Mouse (Mus musculus) heart, embryonic 14.5 days (tissue): ENCODE measurements at regions not wholly inside any gene's neighbourhood (a gene's known extent, or its start where the extent isn't known, plus 50 kb on each side); places are given as distances from the start of the nearest gene placed in this dataset.

Source experiments
- ATAC-seq: fragments of 200-750 bp; cut with Nextera tagmentation; 2 replicates; pipeline ENCODE4 v1.8.0; 2017; ENCODE audit warnings: low read depth, moderate TSS enrichment; ENCODE audit not compliant: insufficient number of reproducible peaks, insufficient read depth, low FRiP score
- H3K27ac ChIP-seq, 2 experiments: fragments of 200-500 bp in 1 of 2; fragments of 300-500 bp in 1 of 2; sonication (generic) in 1 of 2; replicated peaks in 1 of 2; 2 replicates each; pipeline ENCODE4 v1.5.1; 2012 to 2014; ENCODE audit warnings: low read depth in 2 of 2, low read length in 2 of 2, control low read depth in 1 of 2, mild to moderate bottlenecking in 1 of 2, mixed read lengths in 1 of 2; ENCODE audit not compliant: control insufficient read depth in 1 of 2, insufficient read depth in 1 of 2
- H3K27me3 ChIP-seq: fragments of 300-500 bp; sonication (generic); 2 replicates; pipeline ENCODE4 v1.6.1; 2014; ENCODE audit warnings: mild to moderate bottlenecking, low read length, control low read depth; ENCODE audit not compliant: control insufficient read depth, insufficient read depth
- H3K36me3 ChIP-seq: fragments of 300-500 bp; sonication (generic); 2 replicates; pipeline ENCODE4 v1.6.1; 2014; ENCODE audit warnings: mild to moderate bottlenecking, control low read depth, low read length, mixed read lengths; ENCODE audit not compliant: control insufficient read depth, insufficient read depth
- H3K4me1 ChIP-seq, 2 experiments: fragments of 200-500 bp in 1 of 2; fragments of 300-500 bp in 1 of 2; sonication (generic) in 1 of 2; 2 replicates each; pipeline ENCODE4 v1.6.1; 2012 to 2014; ENCODE audit warnings: low read length in 2 of 2, control low read depth in 1 of 2, mixed read lengths in 1 of 2; ENCODE audit not compliant: control insufficient read depth in 2 of 2, insufficient read depth in 2 of 2
- H3K4me2 ChIP-seq: fragments of 300-500 bp; sonication (generic); 2 replicates; pipeline ENCODE4 v1.6.1; 2014; ENCODE audit warnings: mild to moderate bottlenecking, low read length
- H3K4me3 ChIP-seq, 2 experiments: fragments of 200-500 bp in 1 of 2; fragments of 300-500 bp in 1 of 2; sonication (generic) in 1 of 2; 2 replicates each; pipeline ENCODE4 v1.5.1; 2012 to 2014; ENCODE audit warnings: low read length in 2 of 2, mild to moderate bottlenecking in 2 of 2, control low read depth in 1 of 2, low read depth in 1 of 2, moderate library complexity in 1 of 2; ENCODE audit not compliant: control insufficient read depth in 1 of 2, insufficient read depth in 1 of 2
- H3K9ac ChIP-seq: fragments of 300-500 bp; sonication (generic); 2 replicates; pipeline ENCODE4 v1.6.1; 2014; ENCODE audit warnings: mild to moderate bottlenecking, low read length
- H3K9me3 ChIP-seq: fragments of 300-500 bp; sonication (generic); 2 replicates; pipeline ENCODE4 v1.6.1; 2016; ENCODE audit warnings: low read length, control low read depth; ENCODE audit not compliant: control insufficient read depth
- WGBS: fragments of 180-500 bp; shearing (Covaris S2); extraction: QIAGEN DNeasy Blood & Tissue Kit; methylation state at CpG from one replicate; pipeline ENCODE4 v1.1.7; 2014; 5-methylcytosine and 5-hydroxymethylcytosine counted together

GRCm38 (mm10) chr15:59905832-59906797, 110.3 kb downstream of the 4933412E24Rik start:
- Histone ChIP-seq H3K4me3 (no peak overlapping the region), H3K27ac (no peak overlapping the region), H3K4me2 (no peak overlapping the region), H3K4me1 (no peaks in the 10 kb centered on the region), H3K36me3 (no peaks in the 10 kb centered on the region), H3K9ac (no peak overlapping the region), H3K27me3 (no peaks in the 10 kb centered on the region), H3K9me3 (no peaks in the 10 kb centered on the region)
- WGBS: 77% methylated on average over 9 of the region's 9 CpGs
- no peak for ATAC-seq

- Histone ChIP-seq H3K9me3 (no peaks in the 10 kb centered on the region), H3K4me3 (no peak overlapping the region), H3K4me2 (no peak overlapping the region), H3K27ac (no peak overlapping the region), H3K27me3 (no peaks in the 10 kb centered on the region), H3K4me1 (no peaks in the 10 kb centered on the region), H3K36me3 (no peaks in the 10 kb centered on the region), H3K9ac (no peak overlapping the region)
- 26% methylated on average over 5 of the region's 5 CpGs for WGBS
- no peak for ATAC-seq
These were observed 111.7 kb downstream of the 4933412E24Rik start for GRCm38 (mm10) chr15:59904741-59905140.

DNA sequence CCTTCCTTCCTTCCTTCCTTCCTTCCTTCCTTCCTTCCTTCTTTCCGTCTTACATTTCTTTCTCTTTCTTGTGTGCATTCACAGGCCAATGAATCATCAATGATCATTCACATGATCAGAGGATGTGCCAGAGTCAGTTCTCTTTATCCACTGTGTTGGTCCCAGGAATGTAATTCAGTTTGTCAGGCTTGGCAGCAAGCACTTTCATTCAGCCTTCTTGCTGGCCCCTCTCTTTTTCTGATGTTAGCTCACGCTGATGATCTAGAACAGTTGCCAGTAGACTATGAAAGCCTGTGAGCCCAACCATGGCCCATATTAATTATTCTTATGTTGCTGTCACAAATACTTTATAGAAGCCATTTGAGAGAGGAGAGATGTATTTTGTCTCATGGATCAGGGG, 127.4 kb downstream of the 4933412E24Rik start:
- Histone ChIP-seq H3K9ac (no peak overlapping the region), H3K27me3 (no peaks in the 10 kb centered on the region), H3K9me3 (no peaks in the 10 kb centered on the region), H3K4me3 (no peak overlapping the region), H3K36me3 (no peaks in the 10 kb centered on the region), H3K27ac (no peak overlapping the region), H3K4me1 (0 out of 4 replicates have a peak, but pooled peaks cover 0 to 3% of the 10 kb centered on the region in 2 experiments), H3K4me2 (no peak overlapping the region)
- ATAC-seq: no peak
- 92% methylated on average over 2 of the region's 2 CpGs for whole genome bisulfite sequencing

DNA sequence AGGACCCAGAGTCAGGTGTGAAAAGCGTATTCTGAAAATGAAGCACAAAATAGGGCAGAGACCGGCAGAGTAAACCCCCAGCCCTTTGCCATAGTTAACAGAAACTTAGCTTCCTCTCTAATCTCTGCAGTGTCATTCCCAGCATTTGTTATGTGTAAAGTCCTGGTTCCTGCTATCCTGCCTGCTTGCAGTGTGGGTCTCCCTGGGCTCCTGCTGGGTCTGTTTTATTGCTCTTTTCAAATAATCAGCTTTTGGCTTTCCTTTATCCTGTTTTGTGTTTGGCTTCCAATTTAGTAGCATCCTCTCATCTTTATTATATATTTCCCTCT, 128.3 kb downstream of the 4933412E24Rik start:
- Histone ChIP-seq H3K9me3 (no peaks in the 10 kb centered on the region), H3K4me3 (no peak overlapping the region), H3K9ac (no peak overlapping the region), H3K27me3 (no peaks in the 10 kb centered on the region), H3K4me1 (0 out of 4 replicates have a peak, but pooled peaks cover 0 to 3% of the 10 kb centered on the region in 2 experiments), H3K27ac (no peak overlapping the region), H3K36me3 (no peaks in the 10 kb centered on the region), H3K4me2 (no peak overlapping the region)
- 20% methylated on average over 2 of the region's 2 CpGs for WGBS
- ATAC-seq: no peak

DNA sequence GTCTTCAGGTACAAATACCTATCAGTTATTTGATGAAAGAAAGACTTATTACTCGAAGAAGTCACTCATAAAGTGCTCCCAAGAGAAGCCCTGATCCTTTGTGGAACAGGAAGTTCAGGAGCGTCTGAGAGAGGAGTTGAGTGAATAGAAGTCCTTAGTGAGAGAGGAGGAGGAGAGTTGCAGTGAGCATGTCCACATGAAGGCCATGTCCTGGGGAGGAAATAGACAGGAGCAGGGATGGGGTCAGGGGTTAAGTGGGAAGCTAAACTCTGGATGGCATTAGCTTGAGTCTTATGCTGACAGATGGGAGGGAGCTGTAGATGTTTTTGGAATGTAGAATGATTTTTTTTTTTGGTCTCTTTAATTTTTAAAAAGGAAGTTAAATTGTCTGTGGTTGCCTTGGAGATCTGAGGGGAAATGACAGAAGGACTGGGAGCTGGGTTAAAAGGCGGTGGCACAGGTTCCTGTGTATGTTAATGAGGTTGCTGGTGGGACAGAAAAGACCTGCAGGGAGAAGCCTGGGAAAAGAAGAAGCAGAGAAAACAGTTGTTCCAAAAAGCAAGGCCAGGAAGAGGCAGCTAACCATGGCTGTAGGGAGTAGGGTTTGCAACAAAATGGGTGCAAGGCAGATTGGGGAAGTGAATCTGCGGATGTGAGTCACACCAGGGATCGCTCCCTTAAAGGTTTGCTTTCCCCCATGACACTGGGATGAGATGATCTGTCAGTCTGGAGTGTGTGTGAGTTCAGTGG, 128.9 kb downstream of the 4933412E24Rik start:
- no peak overlapping the region for H3K27ac ChIP-seq
- no peaks in the 10 kb centered on the region for H3K27me3 ChIP-seq
- no peaks in the 10 kb centered on the region for H3K9me3 ChIP-seq
- WGBS: 61% methylated on average over 5 of the region's 5 CpGs
- H3K36me3 ChIP-seq: no peaks in the 10 kb centered on the region
- H3K4me2 ChIP-seq: no peak overlapping the region
- ATAC-seq: no peak
- H3K4me1 ChIP-seq: 0 out of 4 replicates have a peak, but pooled peaks cover 0 to 3% of the 10 kb centered on the region in 2 experiments
- no peak overlapping the region for H3K4me3 ChIP-seq
- no peak overlapping the region for H3K9ac ChIP-seq

GRCm38 (mm10) chr15:59886036-59886435, 130.4 kb downstream of the 4933412E24Rik start:
- H3K36me3 ChIP-seq: no peaks in the 10 kb centered on the region
- H3K4me3 ChIP-seq: no peak overlapping the region
- H3K9me3 ChIP-seq: no peaks in the 10 kb centered on the region
- H3K4me2 ChIP-seq: no peak overlapping the region
- H3K9ac ChIP-seq: no peak overlapping the region
- no peak overlapping the region for H3K27ac ChIP-seq
- no peaks in the 10 kb centered on the region for H3K27me3 ChIP-seq
- H3K4me1 ChIP-seq: 0 out of 4 replicates have a peak, but pooled peaks cover 0 to 3% of the 10 kb centered on the region in 2 experiments
- ATAC-seq: no peak
- WGBS: 75% methylated on average over 2 of the region's 2 CpGs

DNA sequence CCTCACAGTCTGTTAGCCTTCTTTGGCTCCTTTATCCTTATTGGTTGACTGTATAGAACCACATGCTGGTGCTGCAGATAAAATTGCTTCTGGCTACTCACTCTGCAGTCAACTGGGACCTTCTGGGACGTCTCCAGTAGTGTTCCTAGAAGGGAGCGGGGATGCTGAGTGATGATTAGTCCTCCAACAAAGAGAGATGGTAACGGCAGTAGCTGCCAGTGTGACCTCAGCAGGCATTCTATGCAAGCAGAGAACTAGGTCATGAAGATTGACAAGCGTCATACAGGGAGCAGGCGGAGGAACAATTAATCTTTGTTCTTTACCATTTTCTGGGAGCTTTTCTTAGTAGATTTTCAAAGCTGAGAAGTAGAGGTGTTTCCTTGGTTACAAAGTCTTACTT, 134.0 kb downstream of the 4933412E24Rik start:
- no peaks in the 10 kb centered on the region for H3K27me3 ChIP-seq
- no peak overlapping the region for H3K27ac ChIP-seq
- ATAC-seq: no peak
- H3K4me3 ChIP-seq: no peak overlapping the region
- no peak overlapping the region for H3K9ac ChIP-seq
- H3K36me3 ChIP-seq: no peaks in the 10 kb centered on the region
- WGBS: 69% methylated on average over 5 of the region's 5 CpGs
- no peak overlapping the region for H3K4me2 ChIP-seq
- H3K9me3 ChIP-seq: no peaks in the 10 kb centered on the region
- no peaks in the 10 kb centered on the region for H3K4me1 ChIP-seq
